Mouse (Mus musculus): Measurements from ENCODE around the gene Gm11569. TPM values are rescaled to one million over a fixed set of nuclear protein-coding genes. Genes with fewer than 3 reads are reported as not detected.

Gene Gm11569
- polyA plus RNA-seq, 1 experiment, result not detected

DNA sequence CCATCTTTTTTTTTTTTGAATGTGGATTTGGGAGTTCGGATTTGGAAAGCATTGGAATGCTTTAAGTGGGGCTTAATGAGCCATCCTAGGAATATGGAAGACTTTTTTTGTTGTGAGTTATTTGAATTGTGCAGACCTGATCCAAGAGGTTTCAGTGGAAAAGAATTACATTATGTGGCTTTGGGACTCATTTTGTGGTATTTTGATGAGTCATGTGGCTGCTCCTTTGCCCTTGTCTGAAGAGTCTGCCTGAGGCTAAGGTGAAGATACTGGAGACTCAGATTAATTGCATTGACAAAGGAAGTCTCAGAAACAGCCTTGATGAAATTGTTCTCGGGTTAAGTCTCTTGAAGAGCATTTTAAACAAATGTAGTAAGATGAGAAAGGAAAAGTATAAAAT lies 30.3 kb downstream of the Gm11569 start:
- Histone ChIP-seq H3K4me1 (ENCODE audit: control insufficient read depth, insufficient read depth, low read length) (no peaks in the 10 kb centered on the region), H3K27ac (ENCODE audit: insufficient read depth, low read length) (no peak overlapping the region), H3K4me3 (ENCODE audit: insufficient read depth, low read length) (no peak overlapping the region)
- TF ChIP-seq POLR2A (IDR thresholded peaks at IDR 0.05; ENCODE audit: extremely low read depth, insufficient read depth, low read length), result no peak
- no peak for TF ChIP-seq CTCF (IDR thresholded peaks at IDR 0.05; ENCODE audit: extremely low read depth, insufficient read depth, low read length)

DNA sequence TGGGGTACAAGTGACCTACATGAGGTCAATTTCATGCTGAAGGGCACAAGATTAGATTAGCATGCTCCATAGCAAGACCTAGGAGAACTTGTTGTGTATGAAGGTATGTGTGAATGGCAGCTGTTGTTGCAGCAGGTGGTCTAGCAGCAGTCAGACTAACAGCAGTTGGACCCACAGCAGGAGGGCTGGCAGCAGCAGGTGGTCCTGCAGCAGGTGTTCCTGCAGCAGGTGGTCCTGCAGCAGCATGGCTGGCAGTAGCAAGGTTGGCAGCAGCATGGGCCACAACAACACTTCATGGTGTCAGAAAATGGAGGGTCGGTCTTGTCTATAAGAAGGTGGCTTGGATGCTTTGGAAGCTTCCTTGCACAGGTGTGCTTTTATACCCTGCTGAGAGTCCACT lies 39.9 kb downstream of the Gm11569 start:
- Histone ChIP-seq H3K4me1 (ENCODE audit: control insufficient read depth, insufficient read depth, low read length) (no peaks in the 10 kb centered on the region), H3K4me3 (ENCODE audit: insufficient read depth, low read length) (no peak overlapping the region), H3K27ac (ENCODE audit: insufficient read depth, low read length) (no peak overlapping the region)
- TF ChIP-seq CTCF (IDR thresholded peaks at IDR 0.05; ENCODE audit: extremely low read depth, insufficient read depth, low read length) (no peak), POLR2A (IDR thresholded peaks at IDR 0.05; ENCODE audit: extremely low read depth, insufficient read depth, low read length) (no peak)

Other genes with a start within 250 kb of the Gm11569 start
- gene Krtap3-3, start 248.1 kb downstream of the Gm11569 start, polyA plus RNA-seq (2012; rRNA removed), result not detected in 2 replicates
- gene Krtap3-2, start 242.1 kb downstream of the Gm11569 start, polyA plus RNA-seq (2012; rRNA removed), result not detected in 2 replicates
- not detected in 2 replicates for gene Gm11939, start 239.5 kb downstream of the Gm11569 start, polyA plus RNA-seq (2012; rRNA removed)
- gene Krtap3-1, start 232.3 kb downstream of the Gm11569 start, polyA plus RNA-seq (2012; rRNA removed), result not detected in 2 replicates
- gene Krtap1-5, start 217.9 kb downstream of the Gm11569 start, polyA plus RNA-seq (2012; rRNA removed), result not detected in 2 replicates
- gene Krtap1-4, start 215.3 kb downstream of the Gm11569 start, polyA plus RNA-seq (2012; rRNA removed), result not detected in 2 replicates
- gene Krtap1-3, start 207.6 kb downstream of the Gm11569 start, polyA plus RNA-seq (2012; rRNA removed), result not detected in 2 replicates
- gene Krtap9-3, start 200.8 kb downstream of the Gm11569 start, polyA plus RNA-seq (2012; rRNA removed), result not detected in 2 replicates
- not detected in 2 replicates for gene Gm11938, start 195.6 kb downstream of the Gm11569 start, polyA plus RNA-seq (2012; rRNA removed)
- not detected in 2 replicates for gene Gm11937, start 188.7 kb downstream of the Gm11569 start, polyA plus RNA-seq (2012; rRNA removed)
- gene Krtap2-4, start 184.1 kb downstream of the Gm11569 start, polyA plus RNA-seq (2012; rRNA removed), result not detected in 2 replicates
- not detected in 2 replicates for gene Gm11562, start 178.5 kb downstream of the Gm11569 start, polyA plus RNA-seq (2012; rRNA removed)
- gene Krtap4-1, start 170.7 kb downstream of the Gm11569 start, polyA plus RNA-seq (2012; rRNA removed), result not detected in 2 replicates
- gene Krtap4-2, start 163.8 kb downstream of the Gm11569 start, polyA plus RNA-seq (2012; rRNA removed), result not detected in 2 replicates
- gene Krtap4-7, start 154.8 kb downstream of the Gm11569 start, polyA plus RNA-seq (2012; rRNA removed), result not detected in 2 replicates
- not detected in 2 replicates for gene Gm11555, start 148.7 kb downstream of the Gm11569 start, polyA plus RNA-seq (2012; rRNA removed)
- not detected in 2 replicates for gene Gm11563, start 140.0 kb downstream of the Gm11569 start, polyA plus RNA-seq (2012; rRNA removed)
- not detected in 2 replicates for gene Krtap4-6, start 133.0 kb downstream of the Gm11569 start, polyA plus RNA-seq (2012; rRNA removed)
- gene Gm14190, start 108.2 kb downstream of the Gm11569 start, polyA plus RNA-seq (2012; rRNA removed), result not detected in 2 replicates
- gene Gm14180, start 64.6 kb downstream of the Gm11569 start, polyA plus RNA-seq (2012; rRNA removed), result not detected in 2 replicates
- gene Gm11595, start 26.0 kb downstream of the Gm11569 start, polyA plus RNA-seq (2012; rRNA removed), result not detected in 2 replicates
- not detected in 2 replicates for gene Krtap4-8, start 18.2 kb downstream of the Gm11569 start, polyA plus RNA-seq (2012; rRNA removed)
- not detected in 2 replicates for gene Krtap4-9, start 13.7 kb downstream of the Gm11569 start, polyA plus RNA-seq (2012; rRNA removed)
- not detected in 2 replicates for gene Gm11596, start 5.5 kb downstream of the Gm11569 start, polyA plus RNA-seq (2012; rRNA removed)
- not detected in 2 replicates for gene Gm11554, start 5.5 kb upstream of the Gm11569 start, polyA plus RNA-seq (2012; rRNA removed)
- not detected in 2 replicates for gene Krtap4-13, start 11.0 kb upstream of the Gm11569 start, polyA plus RNA-seq (2012; rRNA removed)
- gene Gm11564, start 16.7 kb upstream of the Gm11569 start, polyA plus RNA-seq (2012; rRNA removed), result not detected in 2 replicates
- not detected in 2 replicates for gene 2300003K06Rik, start 39.1 kb upstream of the Gm11569 start, polyA plus RNA-seq (2012; rRNA removed)
- not detected in 2 replicates for gene Krtap4-16, start 52.7 kb upstream of the Gm11569 start, polyA plus RNA-seq (2012; rRNA removed)
- not detected in 2 replicates for gene Gm11568, start 59.0 kb upstream of the Gm11569 start, polyA plus RNA-seq (2012; rRNA removed)
- not detected in 2 replicates for gene Gm11559, start 65.5 kb upstream of the Gm11569 start, polyA plus RNA-seq (2012; rRNA removed)
- gene Krtap9-1, start 74.5 kb upstream of the Gm11569 start, polyA plus RNA-seq (2012; rRNA removed), result not detected in 2 replicates
- not detected in 2 replicates for gene Gm11567, start 80.3 kb upstream of the Gm11569 start, polyA plus RNA-seq (2012; rRNA removed)
- gene Krtap31-1, start 109.0 kb upstream of the Gm11569 start, polyA plus RNA-seq (2012; rRNA removed), result not detected in 2 replicates
- gene Gm11565, start 115.8 kb upstream of the Gm11569 start, polyA plus RNA-seq (2012; rRNA removed), result not detected in 2 replicates
- not detected in 2 replicates for gene Krtap31-2, start 137.4 kb upstream of the Gm11569 start, polyA plus RNA-seq (2012; rRNA removed)
- gene Krtap9-5, start 149.5 kb upstream of the Gm11569 start, polyA plus RNA-seq (2012; rRNA removed), result not detected in 2 replicates
- gene Krtap29-1, start 180.1 kb upstream of the Gm11569 start, polyA plus RNA-seq (2012; rRNA removed), result not detected in 2 replicates
- not detected in 2 replicates for gene Krtap16-1, start 187.7 kb upstream of the Gm11569 start, polyA plus RNA-seq (2012; rRNA removed)
- gene Krtap17-1, start 195.1 kb upstream of the Gm11569 start, polyA plus RNA-seq (2012; rRNA removed), result not detected in 2 replicates
- 0.06 TPM in 1 of 2 replicates, not detected in the other for gene Krt33a, start 217.3 kb upstream of the Gm11569 start, polyA plus RNA-seq (2012; rRNA removed)
- gene Krt33b, start 230.9 kb upstream of the Gm11569 start, polyA plus RNA-seq (2012; rRNA removed), result not detected in 2 replicates
- not detected in 2 replicates for gene Krt34, start 242.6 kb upstream of the Gm11569 start, polyA plus RNA-seq (2012; rRNA removed)

Data from cortical plate, adult 2 months (tissue).